Mouse (Mus musculus) brown adipose tissue, adult 24 weeks (tissue): ENCODE results near the gene Capzb. TPM values are rescaled to one million over a fixed set of nuclear protein-coding genes. Genes with fewer than 3 reads are reported as not detected.
A peak's percentile ranks its signal among the peaks of the same experiment; 100 is the strongest.

Experiments used
- H3K27ac ChIP-seq: fragments of 200-500 bp; replicated peaks from 2 replicates; pipeline ENCODE4 v1.5.1; 2012; ENCODE audit warnings: low read depth, mild to moderate bottlenecking, low read length
- H3K4me1 ChIP-seq: fragments of 200-500 bp; 2 replicates; pipeline ENCODE4 v1.6.1; 2012; ENCODE audit warnings: low read length, mixed read lengths; ENCODE audit not compliant: control insufficient read depth, insufficient read depth, insufficient read length
- H3K4me3 ChIP-seq: fragments of 200-500 bp; 2 replicates; pipeline ENCODE4 v1.5.1; 2012; ENCODE audit warnings: low read depth, mild to moderate bottlenecking, low read length, moderate library complexity; ENCODE audit not compliant: insufficient read depth
- polyA plus RNA-seq: library from polyadenylated mRNA; stranded (reverse); fragments of >200 nt; gene quantifications from 2 replicates; pipeline ENCODE4 v1.2.4, GENCODE M21; 2012; ENCODE audit not compliant: missing spikeins, insufficient read depth, insufficient read length

Gene Capzb
- polyA plus RNA-seq, 1 experiment, result 166 TPM

- peak overlapping the region; percentile 41 for H3K27ac ChIP-seq
- H3K4me1 ChIP-seq, result peaks cover 29% of the 10 kb centered on the region
- no peak overlapping the region for H3K4me3 ChIP-seq
Measured at GRCm38 (mm10) chr4:139233146-139233495, 40.4 kb downstream of the Capzb start.

- H3K4me3 ChIP-seq, result no peak overlapping the region
- H3K27ac ChIP-seq, result peak overlapping the region; percentile 41
- peaks cover 27% of the 10 kb centered on the region for H3K4me1 ChIP-seq
Measured at GRCm38 (mm10) chr4:139233755-139234254, 41.1 kb downstream of the Capzb start.

- Histone ChIP-seq H3K4me3 (no peak overlapping the region), H3K4me1 (peaks cover 27% of the 10 kb centered on the region), H3K27ac (no peak overlapping the region)
Measured at GRCm38 (mm10) chr4:139234261-139234660, 41.6 kb downstream of the Capzb start.

GRCm38 (mm10) chr4:139235556-139235955, 42.9 kb downstream of the Capzb start:
- H3K4me1 ChIP-seq, result peaks cover 24% of the 10 kb centered on the region
- no peak overlapping the region for H3K4me3 ChIP-seq
- no peak overlapping the region for H3K27ac ChIP-seq

- Histone ChIP-seq H3K4me1 (0 out of 2 replicates have a peak, but pooled peaks cover 4% of the 10 kb centered on the region), H3K27ac (peak overlapping the region; percentile 14), H3K4me3 (no peak overlapping the region)
Measured at GRCm38 (mm10) chr4:139238612-139239011, 45.9 kb downstream of the Capzb start.

- Histone ChIP-seq H3K27ac (no peak overlapping the region), H3K4me3 (no peak overlapping the region), H3K4me1 (0 out of 2 replicates have a peak, but pooled peaks cover 4% of the 10 kb centered on the region)
Measured at GRCm38 (mm10) chr4:139240334-139240733, 47.6 kb downstream of the Capzb start.

GRCm38 (mm10) chr4:139241678-139242606, 49.2 kb downstream of the Capzb start:
- Histone ChIP-seq H3K4me1 (0 out of 2 replicates have a peak, but pooled peaks cover 4% of the 10 kb centered on the region), H3K27ac (no peak overlapping the region; the same call in 1 of the 2 replicates), H3K4me3 (no peak overlapping the region)

GRCm38 (mm10) chr4:139242607-139242955, 49.9 kb downstream of the Capzb start:
- Histone ChIP-seq H3K4me3 (no peak overlapping the region), H3K4me1 (0 out of 2 replicates have a peak, but pooled peaks cover 4% of the 10 kb centered on the region), H3K27ac (no peak overlapping the region)

GRCm38 (mm10) chr4:139244176-139244575, 51.5 kb downstream of the Capzb start:
- no peak overlapping the region for H3K4me3 ChIP-seq
- no peak overlapping the region for H3K27ac ChIP-seq
- no peaks in the 10 kb centered on the region; the same call in 1 of the 2 replicates for H3K4me1 ChIP-seq

- H3K4me1 ChIP-seq, result no peaks in the 10 kb centered on the region; the same call in 1 of the 2 replicates
Measured at GRCm38 (mm10) chr4:139244766-139245165, 52.1 kb downstream of the Capzb start.

GRCm38 (mm10) chr4:139245534-139245933, 52.8 kb downstream of the Capzb start:
- no peaks in the 10 kb centered on the region; the same call in 1 of the 2 replicates for H3K4me1 ChIP-seq
- no peak overlapping the region for H3K27ac ChIP-seq
- H3K4me3 ChIP-seq, result no peak overlapping the region

More at GRCm38 (mm10) chr4:139244766-139245165, 52.1 kb downstream of the Capzb start:
- Histone ChIP-seq H3K27ac (no peak overlapping the region), H3K4me3 (no peak overlapping the region)

GRCm38 (mm10) chr4:139246130-139246877, 53.6 kb downstream of the Capzb start:
- H3K27ac ChIP-seq, result no peak overlapping the region
- no peaks in the 10 kb centered on the region; the same call in 1 of the 2 replicates for H3K4me1 ChIP-seq
- no peak overlapping the region for H3K4me3 ChIP-seq

GRCm38 (mm10) chr4:139247966-139248365, 55.3 kb downstream of the Capzb start:
- no peak overlapping the region for H3K27ac ChIP-seq
- H3K4me1 ChIP-seq, result peaks cover 5% of the 10 kb centered on the region; the same call in 1 of the 2 replicates
- H3K4me3 ChIP-seq, result no peak overlapping the region

- peaks cover 5% of the 10 kb centered on the region; the same call in 1 of the 2 replicates for H3K4me1 ChIP-seq
- no peak overlapping the region for H3K4me3 ChIP-seq
- H3K27ac ChIP-seq, result no peak overlapping the region
Measured at GRCm38 (mm10) chr4:139248736-139249135, 56.0 kb downstream of the Capzb start.

- Histone ChIP-seq H3K27ac (no peak overlapping the region), H3K4me3 (no peak overlapping the region), H3K4me1 (peaks cover 5% of the 10 kb centered on the region; the same call in 1 of the 2 replicates)
Measured at GRCm38 (mm10) chr4:139250043-139250442, 57.3 kb downstream of the Capzb start.
